Mouse (Mus musculus) myocyte (in vitro differentiated cells): ENCODE data around the gene Cfap65. TPM values are rescaled to one million over a fixed set of nuclear protein-coding genes. Genes with fewer than 3 reads are reported as not detected.

Source experiments
- H3K27me3 ChIP-seq: one replicate; pipeline ENCODE4 v1.6.1; 2011; ENCODE audit not compliant: control insufficient read depth, insufficient read depth, insufficient read length
- H3K36me3 ChIP-seq: one replicate; pipeline ENCODE4 v1.6.1; 2011; ENCODE audit not compliant: control insufficient read depth, insufficient read depth
- H3K4me2 ChIP-seq: one replicate; pipeline ENCODE4 v1.6.1; 2011; ENCODE audit warnings: low read depth, control low read depth
- H3K4me3 ChIP-seq: one replicate; pipeline ENCODE4 v1.5.1; 2011; ENCODE audit warnings: mild to moderate bottlenecking, control low read depth, moderate library complexity
- H3K79me2 ChIP-seq: one replicate; pipeline ENCODE4 v1.6.1; 2011; ENCODE audit not compliant: control insufficient read depth, insufficient read depth
- H3ac ChIP-seq: one replicate; pipeline ENCODE4 v1.6.1; 2011; ENCODE audit not compliant: control insufficient read depth, insufficient read length
- CEBPB ChIP-seq: IDR thresholded peaks from 2 replicates; pipeline ENCODE4 v1.6.1; 2011; ENCODE audit warnings: mild to moderate bottlenecking, moderate library complexity; ENCODE audit not compliant: poor library complexity, insufficient read depth, severe bottlenecking
- E2F4 ChIP-seq: IDR thresholded peaks from one replicate; pipeline ENCODE4 v1.6.1; 2011; ENCODE audit warnings: mild to moderate bottlenecking, control low read depth, moderate library complexity; ENCODE audit not compliant: insufficient read depth
- MAX ChIP-seq: IDR thresholded peaks from one replicate; pipeline ENCODE4 v1.6.1; 2011; ENCODE audit warnings: low read depth, mild to moderate bottlenecking, control low read depth
- MYOD1 ChIP-seq, 3 experiments: IDR thresholded peaks; one replicate each; pipeline ENCODE4 v1.6.1; 2011; ENCODE audit warnings: control low read depth in 2 of 3, low read depth in 2 of 3, mild to moderate bottlenecking in 2 of 3, moderate library complexity in 1 of 3; ENCODE audit not compliant: insufficient read length in 2 of 3, control insufficient read depth in 1 of 3
- MYOG ChIP-seq, 3 experiments: IDR thresholded peaks; one replicate each; pipeline ENCODE4 v1.6.1; 2011; ENCODE audit warnings: control low read depth in 2 of 3, low read depth in 2 of 3, mild to moderate bottlenecking in 2 of 3; ENCODE audit not compliant: insufficient read length in 2 of 3, control insufficient read depth in 1 of 3, insufficient read depth in 1 of 3
- POLR2A ChIP-seq: IDR thresholded peaks from one replicate; pipeline ENCODE4 v1.6.1; 2011; ENCODE audit warnings: low read depth, mild to moderate bottlenecking, control low read depth, moderate library complexity; ENCODE audit not compliant: insufficient read length
- POLR2AphosphoS2 ChIP-seq: IDR thresholded peaks from one replicate; pipeline ENCODE4 v1.6.1; 2011; ENCODE audit warnings: low read depth, control low read depth; ENCODE audit not compliant: insufficient read length
- REST ChIP-seq: IDR thresholded peaks from one replicate; pipeline ENCODE4 v1.6.1; 2011; ENCODE audit warnings: mild to moderate bottlenecking, control low read depth, moderate library complexity; ENCODE audit not compliant: insufficient read depth, insufficient read length
- SRF ChIP-seq: IDR thresholded peaks from one replicate; pipeline ENCODE4 v1.6.1; 2011; ENCODE audit warnings: low read depth; ENCODE audit not compliant: control insufficient read depth, insufficient read length
- TCF12 ChIP-seq: IDR thresholded peaks from one replicate; pipeline ENCODE4 v1.6.1; 2011; ENCODE audit warnings: mild to moderate bottlenecking, control low read depth; ENCODE audit not compliant: poor library complexity, insufficient read depth, severe bottlenecking
- TCF3 ChIP-seq: IDR thresholded peaks from one replicate; pipeline ENCODE4 v1.6.1; 2011; ENCODE audit warnings: low read depth, control low read depth; ENCODE audit not compliant: insufficient read length
- USF1 ChIP-seq: IDR thresholded peaks from one replicate; pipeline ENCODE4 v1.6.1; 2011; ENCODE audit warnings: low read depth, mild to moderate bottlenecking, control low read depth, moderate library complexity
- polyA plus RNA-seq: library from polyadenylated mRNA; unstranded; fragments of >200 nt; fragmentation: generic; extraction: Trizol; gene quantifications from one replicate; pipeline ENCODE4 v1.2.1, GENCODE M21; 2012; ENCODE audit warnings: missing spikeins

The Cfap65 gene
- polyA plus RNA-seq: not detected

DNA sequence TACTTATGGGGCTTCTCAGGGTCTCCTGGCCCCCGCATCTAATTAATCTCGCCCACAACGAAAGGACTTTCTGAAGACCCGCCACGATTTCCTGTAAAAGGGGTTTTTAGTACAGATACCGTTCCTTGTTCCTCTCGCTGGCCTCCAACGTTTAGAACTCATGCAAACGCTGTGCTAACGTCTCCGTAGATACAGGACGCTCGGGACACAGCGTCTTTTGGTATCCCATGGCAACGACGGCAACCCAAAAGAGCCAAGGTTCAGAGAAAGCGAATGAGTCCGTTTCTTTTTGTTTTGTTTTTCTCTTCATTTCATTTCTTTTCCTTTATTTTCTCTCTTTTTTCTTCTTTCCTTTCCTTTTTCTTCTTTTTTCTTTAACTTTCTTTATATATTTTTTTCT, at the start of gene Cfap65:
TSS of gene Cfap65 (minus strand) at position 198 of the 400 bp plus-strand sequence.
- H3K36me3 ChIP-seq: no peaks in the 10 kb centered on the region
- H3K27me3 ChIP-seq: peaks cover 3% of the 10 kb centered on the region
- no peaks in the 10 kb centered on the region for H3K79me2 ChIP-seq
- H3K4me3 ChIP-seq: no peak within 1 kb of the TSS
- no peak within 1 kb of the TSS for H3K4me2 ChIP-seq
- H3ac ChIP-seq: no peak within 1 kb of the TSS
- TF ChIP-seq POLR2A: no peak
- TF ChIP-seq POLR2AphosphoS2: no peak
- no peak for TF ChIP-seq MYOD1 (IDR thresholded peaks at IDR 0.05; ENCODE audit: control insufficient read depth in 1 of 3, insufficient read length in 2 of 3, low read depth in 2 of 3)

DNA sequence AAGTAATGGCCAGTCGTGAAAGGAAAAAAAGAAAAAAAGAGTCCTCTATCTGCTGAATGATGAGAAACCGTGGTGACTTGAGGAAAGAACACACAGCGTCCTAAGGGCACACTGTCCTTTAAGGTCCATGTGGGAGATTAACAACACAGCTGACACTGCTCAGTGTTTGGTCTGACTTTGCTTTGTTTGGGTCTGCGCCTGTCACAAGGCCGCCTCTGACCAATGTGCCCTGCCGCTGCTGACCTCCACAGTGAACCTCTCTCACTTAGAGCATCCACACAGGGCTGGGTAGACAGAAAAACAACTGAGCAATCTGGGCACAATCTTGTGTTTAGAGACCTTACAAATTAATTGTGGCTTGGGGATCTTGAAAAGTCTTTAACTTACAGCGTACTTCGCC, 41.6 kb upstream of the Cfap65 start:
- H3K27me3 ChIP-seq: peaks cover 25% of the 10 kb centered on the region
- no peak overlapping the region for H3K4me2 ChIP-seq
- no peaks in the 10 kb centered on the region for H3K36me3 ChIP-seq
- no peaks in the 10 kb centered on the region for H3K79me2 ChIP-seq
- H3K4me3 ChIP-seq: no peak overlapping the region
- TF ChIP-seq POLR2A (no peak), CEBPB (no peak), MAX (no peak), SRF (no peak), TCF3 (no peak), MYOG (IDR thresholded peaks at IDR 0.05; ENCODE audit: control insufficient read depth in 1 of 3, insufficient read depth in 1 of 3, insufficient read length in 2 of 3, low read depth in 2 of 3) (no peak), MYOD1 (IDR thresholded peaks at IDR 0.05; ENCODE audit: control insufficient read depth in 1 of 3, insufficient read length in 2 of 3, low read depth in 2 of 3) (no peak), USF1 (no peak), REST (no peak), TCF12 (no peak), POLR2AphosphoS2 (no peak), E2F4 (no peak)
- no peak overlapping the region for H3ac ChIP-seq

DNA sequence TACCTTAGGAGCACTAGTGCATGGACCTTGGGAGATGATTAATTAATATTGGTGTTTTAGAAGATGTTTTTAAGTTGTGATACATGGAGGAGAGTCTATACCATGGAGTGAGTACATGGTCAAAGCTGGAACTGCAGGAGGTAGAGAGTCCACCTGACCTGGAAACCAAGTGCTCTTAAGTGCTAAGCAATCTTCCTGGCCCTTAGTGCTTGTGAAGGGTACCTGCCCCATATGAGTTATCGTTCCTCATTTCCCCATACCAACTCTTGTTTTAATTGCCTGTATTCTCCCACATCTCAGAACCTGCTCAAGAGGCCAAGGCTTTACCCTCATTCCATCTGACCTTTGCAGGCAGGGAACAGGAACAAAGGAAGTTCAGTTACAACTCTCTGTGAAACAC, 40.5 kb upstream of the Cfap65 start:
- no peaks in the 10 kb centered on the region for H3K36me3 ChIP-seq
- TF ChIP-seq TCF12 (no peak), MAX (no peak), MYOD1 (IDR thresholded peaks at IDR 0.05; ENCODE audit: control insufficient read depth in 1 of 3, insufficient read length in 2 of 3, low read depth in 2 of 3) (no peak), CEBPB (no peak), POLR2A (no peak), SRF (no peak), REST (no peak)
- H3K4me3 ChIP-seq: no peak overlapping the region
- peaks cover 25% of the 10 kb centered on the region for H3K27me3 ChIP-seq
- H3ac ChIP-seq: no peak overlapping the region
- no peaks in the 10 kb centered on the region for H3K79me2 ChIP-seq
- no peak overlapping the region for H3K4me2 ChIP-seq

DNA sequence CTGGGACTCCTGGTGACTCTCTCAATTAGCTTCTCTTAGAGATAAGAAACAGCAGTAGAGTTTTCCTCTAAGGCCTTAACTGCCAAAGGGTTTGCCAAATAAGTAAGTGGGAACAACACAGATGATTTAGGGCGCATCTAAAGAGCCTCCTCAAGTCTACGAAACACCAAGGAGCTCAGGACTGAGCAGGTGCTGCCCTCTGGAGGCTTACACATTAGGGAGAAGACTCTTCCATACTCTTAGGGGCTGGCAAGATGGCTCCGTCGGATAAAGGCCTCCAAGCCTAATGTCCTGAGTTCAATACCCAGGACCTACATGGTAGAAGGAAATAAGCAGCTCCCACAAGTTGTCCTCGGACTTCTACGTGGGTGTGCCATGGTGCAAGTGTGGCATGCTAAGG, 38.2 kb upstream of the Cfap65 start:
- Histone ChIP-seq H3K27me3 (peaks cover 17% of the 10 kb centered on the region), H3ac (no peak overlapping the region), H3K79me2 (no peaks in the 10 kb centered on the region), H3K4me2 (no peak overlapping the region), H3K36me3 (no peaks in the 10 kb centered on the region), H3K4me3 (no peak overlapping the region)
- no peak for TF ChIP-seq TCF12
- no peak for TF ChIP-seq TCF3
- TF ChIP-seq SRF: no peak
- TF ChIP-seq E2F4: no peak
- no peak for TF ChIP-seq MYOD1 (IDR thresholded peaks at IDR 0.05; ENCODE audit: control insufficient read depth in 1 of 3, insufficient read length in 2 of 3, low read depth in 2 of 3)

DNA sequence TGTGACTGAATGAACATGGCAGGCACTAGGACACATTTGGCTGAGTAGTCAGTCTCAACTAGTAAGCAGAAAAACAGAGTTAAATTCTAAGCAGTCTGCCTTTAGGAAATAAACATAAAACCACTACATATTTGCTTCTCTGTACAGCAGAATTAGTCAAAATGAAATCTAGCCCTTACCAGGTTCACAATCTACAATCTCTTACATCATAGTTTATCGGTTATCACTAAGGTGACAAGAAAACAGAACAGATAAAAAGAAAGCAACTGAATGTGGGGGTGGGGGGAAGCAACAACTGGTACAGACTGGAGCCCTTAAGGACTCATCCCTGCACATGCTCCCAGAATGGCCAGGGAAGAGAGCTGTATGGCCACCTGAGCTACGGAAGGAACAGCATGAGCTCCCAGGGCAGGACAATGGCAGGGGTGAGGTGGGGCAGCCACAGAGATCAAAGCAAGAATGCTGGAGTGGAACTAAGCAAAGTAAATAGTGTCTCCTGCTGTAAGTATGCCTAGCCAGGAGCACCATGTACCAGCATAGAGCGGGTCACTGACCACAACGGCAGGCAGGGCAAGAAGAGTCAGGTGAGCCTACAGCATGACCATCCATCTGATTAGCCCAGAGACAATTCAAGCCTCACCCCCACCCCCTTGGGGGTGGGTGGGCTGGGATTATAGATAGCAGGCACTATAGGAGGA, 36.1 kb upstream of the Cfap65 start:
- no peak overlapping the region for H3K4me3 ChIP-seq
- H3K27me3 ChIP-seq: peaks cover 4% of the 10 kb centered on the region
- no peak overlapping the region for H3ac ChIP-seq
- no peaks in the 10 kb centered on the region for H3K36me3 ChIP-seq
- no peaks in the 10 kb centered on the region for H3K79me2 ChIP-seq
- TF ChIP-seq POLR2A (no peak), SRF (no peak), MAX (no peak), E2F4 (no peak), MYOD1 (IDR thresholded peaks at IDR 0.05; ENCODE audit: control insufficient read depth in 1 of 3, insufficient read length in 2 of 3, low read depth in 2 of 3) (no peak)
- no peak overlapping the region for H3K4me2 ChIP-seq
